Mouse (Mus musculus): ENCODE results near the gene Ilvbl.
"Not testable (repeated sequence)": the region's sequence is repeated elsewhere in the genome, so short reads cannot be mapped to it uniquely, and the experiment has no call there.

Gene Ilvbl

GRCm38 (mm10) chr10:78591406-78592328 is 17.5 kb downstream of the Ilvbl start, which contains the start of gene Syde1:
Syde1 (minus strand) TSS chr10:78591964.
- peak; percentile 66 to 79 for DNase-seq

DNA sequence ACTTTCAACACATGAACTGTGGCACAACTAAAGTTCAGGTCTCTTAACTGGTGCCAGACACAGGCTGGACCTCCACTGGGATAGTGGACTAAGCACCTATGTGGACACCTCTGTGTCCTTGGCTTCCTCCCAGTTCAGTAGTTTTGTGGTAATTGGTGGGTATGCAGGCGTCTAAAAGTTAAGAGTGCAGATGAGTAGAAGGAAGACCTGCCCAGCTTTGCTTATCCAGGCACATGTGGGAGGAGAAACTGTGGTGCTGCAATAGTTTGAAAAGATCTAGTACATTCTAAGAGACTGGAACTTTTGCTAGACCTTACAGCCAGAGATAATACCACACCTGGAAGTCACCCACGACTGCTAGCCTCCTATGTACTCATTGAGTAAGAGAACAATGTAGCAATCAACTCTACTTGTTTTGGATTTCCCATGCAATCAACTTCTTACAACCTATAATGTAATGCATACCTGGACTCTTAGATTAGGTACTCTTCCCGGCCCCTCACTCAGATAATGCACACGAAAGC is 18.8 kb downstream of the Ilvbl start:
- no peak for DNase-seq

DNA sequence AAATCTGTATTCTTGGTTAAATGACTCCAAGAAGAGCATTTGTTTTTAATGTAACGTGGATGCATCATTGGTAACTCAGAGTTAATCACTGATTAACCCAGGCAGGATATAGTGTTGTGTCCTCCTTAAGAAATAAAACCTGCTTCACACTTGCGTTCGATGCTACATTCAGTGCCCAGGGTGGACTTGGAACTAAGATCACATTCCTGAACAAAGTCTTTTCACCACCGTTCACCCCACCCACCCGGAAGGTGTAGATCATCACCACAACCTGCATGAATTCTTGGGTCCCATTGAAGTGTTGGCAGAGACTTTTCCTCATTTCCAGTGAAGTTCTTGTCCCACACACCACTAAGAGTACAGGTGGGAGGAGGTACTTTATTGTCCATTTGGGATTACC is 19.6 kb downstream of the Ilvbl start:
- DNase-seq, result peak in 1 of 2 experiments; percentile 51

- DNase-seq, result no peak
Observed at GRCm38 (mm10) chr10:78594157-78594556, 20.0 kb downstream of the Ilvbl start.

DNA sequence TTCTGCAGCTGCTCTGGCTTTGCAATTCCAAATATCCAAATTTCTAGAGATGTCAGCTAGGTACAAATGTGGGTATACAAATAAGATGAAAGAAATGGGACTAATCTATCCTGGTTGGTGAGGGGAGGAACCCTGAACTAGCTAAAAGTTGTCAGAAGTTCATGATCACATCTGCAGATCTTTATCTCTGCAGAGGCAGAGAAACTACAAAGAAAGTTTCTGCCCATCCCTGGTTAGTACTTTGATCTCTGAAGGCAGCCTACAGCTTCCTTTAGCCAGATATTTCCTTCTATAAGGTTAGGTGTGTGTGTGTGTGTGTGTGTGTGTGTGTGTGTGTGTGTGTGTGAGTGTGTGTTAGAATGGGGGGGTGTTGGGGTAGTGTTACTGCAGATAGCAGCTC is 20.4 kb downstream of the Ilvbl start:
- DNase-seq, result no peak

DNA sequence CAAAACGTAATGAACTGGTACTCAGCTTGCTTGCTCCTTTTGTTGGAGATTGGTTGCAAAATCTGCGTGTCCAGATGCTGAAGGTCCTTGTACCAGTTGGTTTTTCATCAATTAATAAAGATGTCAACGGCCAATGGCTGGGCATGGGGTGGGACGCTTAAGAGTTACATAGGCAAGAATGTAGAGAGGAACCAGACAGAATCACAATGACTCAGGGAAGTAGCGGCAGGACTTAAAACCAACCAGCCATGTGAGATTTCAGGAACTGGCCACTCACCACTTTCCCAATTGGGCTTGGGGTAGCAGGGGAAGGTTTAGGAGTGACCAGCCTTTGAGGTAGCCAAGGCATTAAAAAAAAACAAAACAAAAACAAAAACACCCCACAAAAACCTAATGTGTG is 25.7 kb downstream of the Ilvbl start:
- no peak for DNase-seq

DNA sequence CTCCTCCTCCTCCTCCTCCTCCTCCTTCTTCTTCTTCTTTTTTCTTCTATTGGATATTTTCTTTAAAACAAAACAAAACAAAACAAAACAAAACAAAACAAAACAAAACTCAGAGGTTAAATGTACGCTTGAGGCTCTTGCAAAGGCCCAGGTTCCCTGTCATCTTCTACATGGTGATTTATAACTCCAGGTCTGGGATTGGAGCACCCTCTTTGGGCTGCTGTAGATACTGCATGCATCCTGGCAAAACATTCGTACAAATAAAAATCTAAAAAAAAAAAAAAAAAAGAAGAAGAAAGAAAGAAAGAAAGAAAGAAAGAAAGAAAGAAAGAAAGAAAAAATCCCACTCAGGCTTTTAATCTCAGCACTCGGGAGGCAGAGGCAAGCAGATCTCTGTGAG is 30.9 kb downstream of the Ilvbl start:
- peak; percentile 48 to 53 for DNase-seq

DNA sequence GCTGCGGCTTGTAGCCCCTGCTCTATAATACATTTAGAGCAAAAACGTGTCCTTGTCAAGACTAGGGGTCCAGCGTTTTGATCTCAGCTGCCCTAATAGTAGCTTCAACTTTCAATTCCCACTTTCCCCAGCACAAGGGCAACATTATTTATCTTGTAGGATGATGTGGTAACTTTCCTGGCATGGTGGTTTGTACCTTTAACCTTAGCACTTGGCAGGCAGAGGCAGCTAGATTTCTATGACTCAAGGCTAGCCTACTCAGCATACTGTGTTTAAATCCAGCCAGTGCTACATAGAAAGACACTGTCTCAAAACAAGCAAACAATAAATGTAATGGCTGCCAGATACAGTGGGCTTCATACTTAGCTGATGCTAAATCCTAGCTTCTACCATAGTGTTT is 33.5 kb downstream of the Ilvbl start:
- no peak for DNase-seq

GRCm38 (mm10) chr10:78617974-78618373 is 43.8 kb downstream of the Ilvbl start, which contains the start of gene Olfr1357:
Olfr1357 (minus strand) TSS chr10:78618074.
- DNase-seq, result no peak

DNA sequence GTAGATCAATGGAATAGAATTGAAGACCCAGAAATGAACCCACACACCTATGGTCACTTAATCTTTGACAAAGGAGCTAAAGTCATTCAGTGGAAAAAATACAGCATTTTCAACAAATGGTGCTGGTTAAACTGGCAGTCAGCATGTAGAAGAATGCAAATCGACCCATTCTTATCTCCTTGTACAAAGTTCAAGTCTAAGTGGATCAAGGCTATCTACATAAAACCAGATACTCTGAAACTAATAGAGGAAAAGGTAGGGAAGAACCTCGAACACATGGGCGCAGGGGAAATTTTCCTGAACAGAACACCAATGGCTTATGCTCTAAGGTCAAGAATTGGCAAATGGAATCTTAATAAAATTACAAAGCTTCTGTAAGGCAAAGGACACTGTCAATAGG is 49.0 kb downstream of the Ilvbl start:
- not testable (repeated sequence) for DNase-seq

DNA sequence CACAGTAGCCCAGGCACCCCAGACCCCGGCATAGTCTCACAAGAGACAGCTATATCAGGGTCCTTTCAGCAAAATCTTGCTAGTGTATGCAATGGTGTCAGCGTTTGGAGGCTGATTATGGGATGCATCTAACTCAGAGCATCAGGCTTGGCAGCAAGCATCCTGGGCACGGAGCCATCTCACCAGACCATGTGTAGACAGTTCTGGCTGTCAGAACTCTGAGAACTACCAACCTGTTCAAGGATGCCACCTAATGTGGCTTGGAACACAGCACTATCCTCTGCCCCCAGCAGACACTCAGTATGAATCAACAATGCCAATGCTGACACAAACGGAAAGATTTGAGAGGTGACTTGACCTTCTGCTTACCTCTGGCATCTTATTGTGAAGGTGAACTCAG is 56.0 kb downstream of the Ilvbl start:
- DNase-seq, result no peak

DNA sequence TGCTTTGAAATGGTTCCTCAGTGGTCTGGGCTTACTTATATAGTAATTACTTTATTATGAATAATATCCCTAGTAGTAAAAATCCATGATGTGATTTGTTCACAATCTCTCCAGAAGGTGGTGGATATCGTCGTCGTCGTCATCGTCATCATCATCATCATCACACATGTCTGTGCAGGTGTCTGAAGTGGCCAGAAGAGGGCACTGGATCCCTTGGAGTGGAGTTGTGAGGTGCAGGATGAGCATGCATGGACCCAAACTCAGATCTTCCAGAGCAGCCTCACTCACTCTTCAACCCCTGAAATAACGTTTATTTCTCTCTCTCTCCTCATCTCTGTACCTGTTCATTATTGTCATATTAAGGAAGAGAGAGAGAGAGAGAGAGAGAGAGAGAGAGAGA is 58.2 kb downstream of the Ilvbl start:
- DNase-seq, result peak; percentile 36 to 41

All from kidney, postnatal 4 days (tissue).